Mouse (Mus musculus): ENCODE results near the gene Zranb3. TPM values are rescaled to one million over a fixed set of nuclear protein-coding genes. Genes with fewer than 3 reads are reported as not detected.

The Zranb3 gene
- polyA plus RNA-seq, 1 experiment from 2014 or later = 6.5 TPM

- no peak for ATAC-seq
- H3K4me1 ChIP-seq (ENCODE audit: control insufficient read depth, insufficient read depth, low read length) = no peaks in the 10 kb centered on the region
These were observed 187.0 kb downstream of the Zranb3 start for GRCm38 (mm10) chr1:127915802-127916201.

GRCm38 (mm10) chr1:127915316-127915715, 187.5 kb downstream of the Zranb3 start:
- H3K27ac ChIP-seq (ENCODE audit: low read depth, low read length) = no peak overlapping the region
- no peaks in the 10 kb centered on the region for H3K9me3 ChIP-seq (replicated peaks; ENCODE audit: control insufficient read depth, low read length)
- 93% methylated on average over 6 of the region's 6 CpGs for WGBS
- no peaks in the 10 kb centered on the region for H3K4me1 ChIP-seq (ENCODE audit: control insufficient read depth, insufficient read depth, low read length)
- no peak overlapping the region for H3K4me2 ChIP-seq (ENCODE audit: low read length)
- DNase-seq (ENCODE audit: low spot score) = no peak
- H3K27me3 ChIP-seq (replicated peaks; ENCODE audit: control insufficient read depth, insufficient read depth, low read length) = no peaks in the 10 kb centered on the region
- no peak for ATAC-seq
- peaks cover 20% of the 10 kb centered on the region for H3K36me3 ChIP-seq (ENCODE audit: control insufficient read depth, insufficient read depth, low read length)
- H3K4me3 ChIP-seq (ENCODE audit: low read depth, low read length) = no peak overlapping the region
- H3K9ac ChIP-seq (ENCODE audit: low read length) = no peak overlapping the region

More at GRCm38 (mm10) chr1:127915802-127916201, 187.0 kb downstream of the Zranb3 start:
- Histone ChIP-seq H3K36me3 (ENCODE audit: control insufficient read depth, insufficient read depth, low read length) (peaks cover 20% of the 10 kb centered on the region), H3K27me3 (replicated peaks; ENCODE audit: control insufficient read depth, insufficient read depth, low read length) (no peaks in the 10 kb centered on the region), H3K4me2 (ENCODE audit: low read length) (no peak overlapping the region), H3K27ac (ENCODE audit: low read depth, low read length) (no peak overlapping the region), H3K9me3 (replicated peaks; ENCODE audit: control insufficient read depth, low read length) (no peaks in the 10 kb centered on the region), H3K4me3 (ENCODE audit: low read depth, low read length) (no peak overlapping the region), H3K9ac (ENCODE audit: low read length) (no peak overlapping the region)
- WGBS = 79% methylated on average over 1 of the region's 1 CpGs
- no peak for DNase-seq (ENCODE audit: low spot score)

- H3K4me2 ChIP-seq (ENCODE audit: low read length) = no peak overlapping the region
- ATAC-seq (no peak), DNase-seq (ENCODE audit: low spot score) (peak; percentile 31)
- H3K27me3 ChIP-seq (replicated peaks; ENCODE audit: control insufficient read depth, insufficient read depth, low read length) = no peaks in the 10 kb centered on the region
- H3K9me3 ChIP-seq (replicated peaks; ENCODE audit: control insufficient read depth, low read length) = no peaks in the 10 kb centered on the region
- H3K4me3 ChIP-seq (ENCODE audit: low read depth, low read length) = no peak overlapping the region
- H3K27ac ChIP-seq (ENCODE audit: low read depth, low read length) = no peak overlapping the region
- WGBS = 61% methylated on average over 4 of the region's 4 CpGs
- H3K4me1 ChIP-seq (ENCODE audit: control insufficient read depth, insufficient read depth, low read length) = no peaks in the 10 kb centered on the region
- H3K36me3 ChIP-seq (ENCODE audit: control insufficient read depth, insufficient read depth, low read length) = peaks cover 11% of the 10 kb centered on the region; the same call in 1 of the 2 replicates
- no peak overlapping the region for H3K9ac ChIP-seq (ENCODE audit: low read length)
These were observed 189.7 kb downstream of the Zranb3 start for GRCm38 (mm10) chr1:127913116-127913515.

GRCm38 (mm10) chr1:127904774-127905385, 198.0 kb downstream of the Zranb3 start:
- DNase-seq (ENCODE audit: low spot score) = peak; percentile 16
- WGBS = 11% methylated on average over 2 of the region's 2 CpGs
- no peak overlapping the region for H3K27ac ChIP-seq (ENCODE audit: low read depth, low read length)

More at GRCm38 (mm10) chr1:127904774-127905385, 198.0 kb downstream of the Zranb3 start:
- Histone ChIP-seq H3K27me3 (replicated peaks; ENCODE audit: control insufficient read depth, insufficient read depth, low read length) (no peaks in the 10 kb centered on the region), H3K4me3 (ENCODE audit: low read depth, low read length) (no peak overlapping the region), H3K36me3 (ENCODE audit: control insufficient read depth, insufficient read depth, low read length) (peaks cover 17% of the 10 kb centered on the region; the same call in 1 of the 2 replicates), H3K4me2 (ENCODE audit: low read length) (no peak overlapping the region), H3K9me3 (replicated peaks; ENCODE audit: control insufficient read depth, low read length) (no peaks in the 10 kb centered on the region), H3K9ac (ENCODE audit: low read length) (no peak overlapping the region), H3K4me1 (ENCODE audit: control insufficient read depth, insufficient read depth, low read length) (no peaks in the 10 kb centered on the region)
- 0 out of 2 replicates have a peak, but pooled peaks have one; percentile 20 for ATAC-seq

Other genes with a start within 250 kb of the Zranb3 start
- 0.27 and 0.36 TPM in 2 replicates for gene Map3k19, start 248.0 kb downstream of the Zranb3 start, polyA plus RNA-seq (2014; fragmentation: Nextera tagmentation; extraction: Ambion mirVana)
- 14.6 and 18.8 TPM in 2 replicates for gene Rab3gap1, start 234.3 kb downstream of the Zranb3 start, polyA plus RNA-seq (2014; fragmentation: Nextera tagmentation; extraction: Ambion mirVana)
- 63.0 and 80.8 TPM in 2 replicates for gene R3hdm1, start 254 bp upstream of the Zranb3 start, polyA plus RNA-seq (2014; fragmentation: Nextera tagmentation; extraction: Ambion mirVana)
- gene Ubxn4, start 140.9 kb upstream of the Zranb3 start, polyA plus RNA-seq (2014; fragmentation: Nextera tagmentation; extraction: Ambion mirVana) = 57.7 and 62.0 TPM in 2 replicates
- 0.05 and 0.12 TPM in 2 replicates for gene Lct, start 225.3 kb upstream of the Zranb3 start, polyA plus RNA-seq (2014; fragmentation: Nextera tagmentation; extraction: Ambion mirVana)